ENCODE assay signal across 32 mouse cellular contexts in genomic region chr13:21114121-21114520, GRCm38 (mm10). TPM values are rescaled to one million over a fixed set of nuclear protein-coding genes. Genes with fewer than 3 reads are reported as not detected.
"Had no signal": no experiment of that assay in that cellular context is flagged by ENCODE, and none has a peak within 500 bp of the region (broad histone marks: within the 10 kb centered on the region; RNA-seq: fewer than 3 reads in every experiment).

No protein-coding gene starts in this region.

- H3K4me1 ChIP-seq: intestine, embryonic 15.5 days; limb, embryonic 12.5 days; limb, embryonic 15.5 days; midbrain, embryonic 10.5 days; midbrain, embryonic 13.5 days; neural tube, embryonic 12.5 days; neural tube, embryonic 15.5 days had no signal

- H3K36me3 ChIP-seq: intestine, embryonic 15.5 days; limb, embryonic 12.5 days; limb, embryonic 15.5 days; midbrain, embryonic 10.5 days; midbrain, embryonic 13.5 days; neural tube, embryonic 12.5 days; neural tube, embryonic 15.5 days had no signal

- H3K27me3 ChIP-seq: intestine, embryonic 15.5 days; limb, embryonic 12.5 days; limb, embryonic 15.5 days; midbrain, embryonic 13.5 days; neural tube, embryonic 12.5 days; neural tube, embryonic 15.5 days had no signal

- ATAC-seq: intestine, embryonic 15.5 days; midbrain, embryonic 13.5 days had no signal

- H3K4me3 ChIP-seq: intestine, embryonic 15.5 days; layer of hippocampus, adult 2 months; left cerebral cortex, adult 2 months; limb, embryonic 12.5 days; limb, embryonic 15.5 days; midbrain, embryonic 10.5 days; midbrain, embryonic 13.5 days; neural tube, embryonic 12.5 days; neural tube, embryonic 15.5 days had no signal

- H3K9ac ChIP-seq: intestine, embryonic 15.5 days; limb, embryonic 12.5 days; limb, embryonic 15.5 days; midbrain, embryonic 13.5 days; neural tube, embryonic 12.5 days; neural tube, embryonic 15.5 days had no signal

- H3K4me2 ChIP-seq: intestine, embryonic 15.5 days; limb, embryonic 12.5 days; limb, embryonic 15.5 days; midbrain, embryonic 13.5 days; neural tube, embryonic 12.5 days; neural tube, embryonic 15.5 days had no signal

- H3K9me3 ChIP-seq: intestine, embryonic 15.5 days; limb, embryonic 12.5 days; limb, embryonic 15.5 days; midbrain, embryonic 10.5 days; midbrain, embryonic 13.5 days; neural tube, embryonic 12.5 days; neural tube, embryonic 15.5 days had no signal

- DNase-seq: kidney, adult 18-20 months; kidney, adult 9 months; kidney, postnatal 14 days; kidney, postnatal 4 days; layer of hippocampus, postnatal 36 days; left cerebral cortex, postnatal 4 days; lung, adult 2 months; lung, postnatal 14 days; lung, postnatal 4 days; right cerebral cortex, adult 18-20 months; right cerebral cortex, postnatal 14 days; right cerebral cortex, postnatal 4 days; thymus, adult 2 months; thymus, postnatal 14 days; thymus, postnatal 4 days had no signal

- H3K27ac ChIP-seq: intestine, embryonic 15.5 days; layer of hippocampus, adult 2 months; left cerebral cortex, adult 2 months; limb, embryonic 12.5 days; limb, embryonic 15.5 days; midbrain, embryonic 10.5 days; midbrain, embryonic 13.5 days; neural tube, embryonic 12.5 days; neural tube, embryonic 15.5 days; stomach, postnatal 0 days had no signal

RNA-seq across cellular contexts. Expression of gene Olfr1369-ps1, which starts 2.8 kb away (rescaled TPM):
- total RNA-seq: layer of hippocampus, adult 2 months; layer of hippocampus, postnatal 10 days; layer of hippocampus, postnatal 36 days; left cerebral cortex, adult 2 months; left cerebral cortex, postnatal 10 days; left cerebral cortex, postnatal 4 days; midbrain, postnatal 0 days had no signal
- polyA plus RNA-seq: kidney, embryonic 16.5 days; limb, embryonic 12.5 days; lung, adult 2 months; lung, embryonic 16.5 days; neural tube, embryonic 12.5 days; neural tube, embryonic 15.5 days; stomach, embryonic 14.5 days; thymus, adult 2 months had no signal

RNA-seq across cellular contexts. Expression of gene Olfr263, which starts 15.3 kb away (rescaled TPM):
- total RNA-seq: layer of hippocampus, adult 2 months; layer of hippocampus, postnatal 10 days; layer of hippocampus, postnatal 36 days; left cerebral cortex, adult 2 months; left cerebral cortex, postnatal 10 days; left cerebral cortex, postnatal 4 days; megakaryocyte, adult 5-6 weeks; midbrain, postnatal 0 days had no signal
- polyA plus RNA-seq: intestine, embryonic 15.5 days; kidney, embryonic 16.5 days; limb, embryonic 12.5 days; limb, embryonic 15.5 days; lung, adult 2 months; lung, embryonic 16.5 days; midbrain, embryonic 10.5 days; midbrain, embryonic 13.5 days; midbrain, postnatal 0 days; neural tube, embryonic 12.5 days; neural tube, embryonic 15.5 days; stomach, embryonic 14.5 days; stomach, postnatal 0 days; thymus, adult 2 months had no signal

RNA-seq across cellular contexts. Expression of gene Olfr1368, which starts 31.5 kb away (rescaled TPM):
- total RNA-seq: layer of hippocampus, adult 2 months; layer of hippocampus, postnatal 10 days; layer of hippocampus, postnatal 36 days; left cerebral cortex, adult 2 months; left cerebral cortex, postnatal 10 days; left cerebral cortex, postnatal 4 days; megakaryocyte, adult 5-6 weeks; midbrain, postnatal 0 days had no signal
- polyA plus RNA-seq: intestine, embryonic 15.5 days; kidney, embryonic 16.5 days; limb, embryonic 12.5 days; limb, embryonic 15.5 days; lung, adult 2 months; lung, embryonic 16.5 days; midbrain, embryonic 10.5 days; midbrain, embryonic 13.5 days; midbrain, postnatal 0 days; neural tube, embryonic 12.5 days; neural tube, embryonic 15.5 days; stomach, embryonic 14.5 days; stomach, postnatal 0 days; thymus, adult 2 months had no signal

RNA-seq across cellular contexts. Expression of gene Olfr1370, which starts 39.4 kb away (rescaled TPM):
- total RNA-seq: layer of hippocampus, adult 2 months; layer of hippocampus, postnatal 10 days; layer of hippocampus, postnatal 36 days; left cerebral cortex, adult 2 months; left cerebral cortex, postnatal 10 days; left cerebral cortex, postnatal 4 days; megakaryocyte, adult 5-6 weeks; midbrain, postnatal 0 days had no signal
- polyA plus RNA-seq: intestine, embryonic 15.5 days; kidney, embryonic 16.5 days; limb, embryonic 12.5 days; limb, embryonic 15.5 days; lung, adult 2 months; lung, embryonic 16.5 days; midbrain, embryonic 10.5 days; midbrain, embryonic 13.5 days; midbrain, postnatal 0 days; neural tube, embryonic 12.5 days; neural tube, embryonic 15.5 days; stomach, embryonic 14.5 days; stomach, postnatal 0 days had no signal
